Mouse (Mus musculus): Measurements from ENCODE around the gene Gm43064. TPM values are rescaled to one million over a fixed set of nuclear protein-coding genes. Genes with fewer than 3 reads are reported as not detected.

The Gm43064 gene
- polyA plus RNA-seq, 1 experiment = 1.2 TPM

- H3K27me3 ChIP-seq (ENCODE audit: control insufficient read depth, insufficient read depth, low read length) = no peaks in the 10 kb centered on the region
- no peak overlapping the region for H3K4me3 ChIP-seq (ENCODE audit: control insufficient read depth, insufficient read depth, low read length)
- peaks cover 3% of the 10 kb centered on the region; the same call in 1 of the 2 replicates for H3K36me3 ChIP-seq (ENCODE audit: control insufficient read depth, insufficient read depth, low read length)
- no peak for TF ChIP-seq CTCF (IDR thresholded peaks at IDR 0.05; ENCODE audit: borderline replicate concordance, control insufficient read depth, extremely low read depth, insufficient read depth, low read length, poor library complexity)
- TF ChIP-seq POLR2A (IDR thresholded peaks at IDR 0.05; ENCODE audit: control insufficient read depth, extremely low read depth, insufficient read depth, low read length, poor library complexity) = no peak
- H3K27ac ChIP-seq (ENCODE audit: control insufficient read depth, insufficient read depth, low read length) = peak overlapping the region; percentile 13; the same call in 1 of the 2 replicates
- no peak for DNase-seq
- peaks cover 12% of the 10 kb centered on the region for H3K4me1 ChIP-seq (replicated peaks; ENCODE audit: control insufficient read depth, insufficient read depth, low read length)
- 18% methylated on average over 4 of the region's 4 CpGs for WGBS
Observed at GRCm38 (mm10) chr3:103868008-103868407, 58.6 kb downstream of the Gm43064 start.

- no peak for DNase-seq
- peaks cover 3% of the 10 kb centered on the region for H3K4me1 ChIP-seq (replicated peaks; ENCODE audit: control insufficient read depth, insufficient read depth, low read length)
- no peak overlapping the region for H3K4me3 ChIP-seq (ENCODE audit: control insufficient read depth, insufficient read depth, low read length)
- H3K27ac ChIP-seq (ENCODE audit: control insufficient read depth, insufficient read depth, low read length) = no peak overlapping the region
- WGBS = 43% methylated on average over 3 of the region's 3 CpGs
- TF ChIP-seq CTCF (IDR thresholded peaks at IDR 0.05; ENCODE audit: borderline replicate concordance, control insufficient read depth, extremely low read depth, insufficient read depth, low read length, poor library complexity) (no peak), POLR2A (IDR thresholded peaks at IDR 0.05; ENCODE audit: control insufficient read depth, extremely low read depth, insufficient read depth, low read length, poor library complexity) (no peak)
- no peaks in the 10 kb centered on the region for H3K27me3 ChIP-seq (ENCODE audit: control insufficient read depth, insufficient read depth, low read length)
- H3K36me3 ChIP-seq (ENCODE audit: control insufficient read depth, insufficient read depth, low read length) = peaks cover 36% of the 10 kb centered on the region
Observed at GRCm38 (mm10) chr3:103872663-103873098, 63.3 kb downstream of the Gm43064 start.

GRCm38 (mm10) chr3:103874329-103874728 lies 65.0 kb downstream of the Gm43064 start:
- H3K4me3 ChIP-seq (ENCODE audit: control insufficient read depth, insufficient read depth, low read length) = no peak overlapping the region
- WGBS = 84% methylated on average over 7 of the region's 7 CpGs

GRCm38 (mm10) chr3:103885946-103886345 lies 76.6 kb downstream of the Gm43064 start:
- TF ChIP-seq CTCF (IDR thresholded peaks at IDR 0.05; ENCODE audit: borderline replicate concordance, control insufficient read depth, extremely low read depth, insufficient read depth, low read length, poor library complexity) = no peak
- TF ChIP-seq POLR2A (IDR thresholded peaks at IDR 0.05; ENCODE audit: control insufficient read depth, extremely low read depth, insufficient read depth, low read length, poor library complexity) = no peak
- H3K4me3 ChIP-seq (ENCODE audit: control insufficient read depth, insufficient read depth, low read length) = no peak overlapping the region
- no peaks in the 10 kb centered on the region for H3K27me3 ChIP-seq (ENCODE audit: control insufficient read depth, insufficient read depth, low read length)
- DNase-seq = peak; percentile 48
- peaks cover 15% of the 10 kb centered on the region for H3K4me1 ChIP-seq (replicated peaks; ENCODE audit: control insufficient read depth, insufficient read depth, low read length)
- 4% methylated on average over 11 of the region's 11 CpGs for WGBS
- peaks cover 78% of the 10 kb centered on the region for H3K36me3 ChIP-seq (ENCODE audit: control insufficient read depth, insufficient read depth, low read length)
- H3K27ac ChIP-seq (ENCODE audit: control insufficient read depth, insufficient read depth, low read length) = peak overlapping the region; percentile 86

More at GRCm38 (mm10) chr3:103874329-103874728, 65.0 kb downstream of the Gm43064 start:
- no peak for TF ChIP-seq POLR2A (IDR thresholded peaks at IDR 0.05; ENCODE audit: control insufficient read depth, extremely low read depth, insufficient read depth, low read length, poor library complexity)
- no peak for TF ChIP-seq CTCF (IDR thresholded peaks at IDR 0.05; ENCODE audit: borderline replicate concordance, control insufficient read depth, extremely low read depth, insufficient read depth, low read length, poor library complexity)
- DNase-seq = no peak
- H3K4me1 ChIP-seq (replicated peaks; ENCODE audit: control insufficient read depth, insufficient read depth, low read length) = peaks cover 3% of the 10 kb centered on the region
- no peaks in the 10 kb centered on the region for H3K27me3 ChIP-seq (ENCODE audit: control insufficient read depth, insufficient read depth, low read length)
- peaks cover 49% of the 10 kb centered on the region for H3K36me3 ChIP-seq (ENCODE audit: control insufficient read depth, insufficient read depth, low read length)
- no peak overlapping the region for H3K27ac ChIP-seq (ENCODE audit: control insufficient read depth, insufficient read depth, low read length)

DNA sequence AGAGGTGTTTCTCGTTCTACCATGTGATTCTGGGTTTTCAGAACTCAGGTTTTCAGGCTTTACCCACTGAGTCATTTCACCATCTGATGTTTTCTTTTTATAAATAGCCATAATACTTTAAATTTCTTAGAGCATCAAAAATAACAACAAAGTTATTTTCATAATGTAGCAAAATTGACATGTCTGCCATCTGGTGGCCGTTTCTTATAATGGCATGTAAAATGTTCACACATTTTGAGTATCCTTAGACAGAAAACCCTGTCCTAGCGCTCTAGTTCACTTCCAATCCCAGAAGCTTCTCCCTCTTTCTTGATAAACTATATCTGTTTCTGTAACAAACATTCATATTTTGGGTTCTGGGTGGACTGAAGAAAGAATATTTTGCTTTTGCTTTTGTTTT lies 78.2 kb downstream of the Gm43064 start:
- peaks cover 78% of the 10 kb centered on the region for H3K36me3 ChIP-seq (ENCODE audit: control insufficient read depth, insufficient read depth, low read length)
- no peak overlapping the region for H3K4me3 ChIP-seq (ENCODE audit: control insufficient read depth, insufficient read depth, low read length)
- H3K4me1 ChIP-seq (replicated peaks; ENCODE audit: control insufficient read depth, insufficient read depth, low read length) = peaks cover 15% of the 10 kb centered on the region
- DNase-seq = peak; percentile 59
- 40% methylated on average over 3 of the region's 3 CpGs for WGBS
- no peak overlapping the region; the same call in 1 of the 2 replicates for H3K27ac ChIP-seq (ENCODE audit: control insufficient read depth, insufficient read depth, low read length)
- no peaks in the 10 kb centered on the region for H3K27me3 ChIP-seq (ENCODE audit: control insufficient read depth, insufficient read depth, low read length)
- TF ChIP-seq POLR2A (IDR thresholded peaks at IDR 0.05; ENCODE audit: control insufficient read depth, extremely low read depth, insufficient read depth, low read length, poor library complexity) (no peak), CTCF (IDR thresholded peaks at IDR 0.05; ENCODE audit: borderline replicate concordance, control insufficient read depth, extremely low read depth, insufficient read depth, low read length, poor library complexity) (no peak)

Other genes with a start within 250 kb of the Gm43064 start
- 0.06 and 0.09 TPM in 2 replicates for gene Syt6, start 234.3 kb upstream of the Gm43064 start, polyA plus RNA-seq (2012; rRNA removed)
- not detected in 2 replicates for gene Atg4a-ps, start 163.5 kb upstream of the Gm43064 start, polyA plus RNA-seq (2012; rRNA removed)
- 4.2 and 6.1 TPM in 2 replicates for gene Olfml3, start 71.6 kb upstream of the Gm43064 start, polyA plus RNA-seq (2012; rRNA removed)
- not detected in 2 replicates for gene Gm10964, start 70.2 kb upstream of the Gm43064 start, polyA plus RNA-seq (2012; rRNA removed)
- gene Hipk1, start 18.0 kb upstream of the Gm43064 start, polyA plus RNA-seq (2012; rRNA removed) = 172 and 231 TPM in 2 replicates
- 38.1 and 44.3 TPM in 2 replicates for gene Dclre1b, start 129 bp upstream of the Gm43064 start, polyA plus RNA-seq (2012; rRNA removed)
- 24.0 and 24.4 TPM in 2 replicates for gene Ap4b1, start 53 bp upstream of the Gm43064 start, polyA plus RNA-seq (2012; rRNA removed)
- gene Bcl2l15, start 23.0 kb downstream of the Gm43064 start, polyA plus RNA-seq (2012; rRNA removed) = 0.37 and 0.84 TPM in 2 replicates
- 60.4 and 68.3 TPM in 2 replicates for gene Ptpn22, start 50.2 kb downstream of the Gm43064 start, polyA plus RNA-seq (2012; rRNA removed)
- gene Rsbn1, start 104.5 kb downstream of the Gm43064 start, polyA plus RNA-seq (2012; rRNA removed) = 10.9 and 12.9 TPM in 2 replicates
- 16.9 and 20.7 TPM in 2 replicates for gene Phtf1, start 158.5 kb downstream of the Gm43064 start, polyA plus RNA-seq (2012; rRNA removed)